Mouse (Mus musculus) adrenal gland, adult 8-10 months (tissue): ENCODE measurements around the gene Moxd2. TPM values are rescaled to one million over a fixed set of nuclear protein-coding genes. Genes with fewer than 3 reads are reported as not detected.

Experiments
- DNase-seq: peaks from one replicate; pipeline ENCODE4 v3.0.0; 2022
- total RNA-seq, 4 experiments: library from RNA; stranded (reverse); gene quantifications; 2 replicates each; pipeline ENCODE4 v1.2.4; 2022

Gene Moxd2
- total RNA-seq = not detected

GRCm38 (mm10) chr6:40887394-40887793, at the start of gene Moxd2:
Moxd2 (minus strand) TSS chr6:40887494.
- DNase-seq = no peak

GRCm38 (mm10) chr6:40919954-40920353, 32.7 kb upstream of the Moxd2 start:
- DNase-seq = no peak

GRCm38 (mm10) chr6:40900287-40900686, 13.0 kb upstream of the Moxd2 start, which contains the start of gene Prss58:
Prss58 (minus strand) TSS chr6:40900387.
- no peak for DNase-seq

- no peak for DNase-seq
Observed at GRCm38 (mm10) chr6:40894716-40895115, 7.4 kb upstream of the Moxd2 start.

GRCm38 (mm10) chr6:40893577-40893976, 6.3 kb upstream of the Moxd2 start:
- no peak for DNase-seq

- DNase-seq = no peak
Observed at GRCm38 (mm10) chr6:40891754-40892153, 4.5 kb upstream of the Moxd2 start.

- no peak for DNase-seq
Observed at GRCm38 (mm10) chr6:40890973-40891372, 3.7 kb upstream of the Moxd2 start.

GRCm38 (mm10) chr6:40845283-40845682, 42.0 kb downstream of the Moxd2 start:
- no peak for DNase-seq

Other genes with a start within 250 kb of the Moxd2 start
- gene Prss58, start 12.9 kb upstream of the Moxd2 start, total RNA-seq = not detected
- not detected for gene 1700074P13Rik, start 53.1 kb upstream of the Moxd2 start, total RNA-seq
- gene Gm4744, start 64.4 kb upstream of the Moxd2 start, total RNA-seq = not detected
- gene 1810009J06Rik, start 77.3 kb upstream of the Moxd2 start, total RNA-seq = not detected
- not detected for gene Gm2663, start 112.0 kb upstream of the Moxd2 start, total RNA-seq
- not detected for gene 2210010C04Rik, start 148.0 kb upstream of the Moxd2 start, total RNA-seq